Mouse (Mus musculus): ENCODE data around the gene Dnaaf5. TPM values are rescaled to one million over a fixed set of nuclear protein-coding genes. Genes with fewer than 3 reads are reported as not detected.

Gene Dnaaf5
- 1 to 10 TPM; 7.9 to 8.2 TPM for total RNA-seq (2021)

DNA sequence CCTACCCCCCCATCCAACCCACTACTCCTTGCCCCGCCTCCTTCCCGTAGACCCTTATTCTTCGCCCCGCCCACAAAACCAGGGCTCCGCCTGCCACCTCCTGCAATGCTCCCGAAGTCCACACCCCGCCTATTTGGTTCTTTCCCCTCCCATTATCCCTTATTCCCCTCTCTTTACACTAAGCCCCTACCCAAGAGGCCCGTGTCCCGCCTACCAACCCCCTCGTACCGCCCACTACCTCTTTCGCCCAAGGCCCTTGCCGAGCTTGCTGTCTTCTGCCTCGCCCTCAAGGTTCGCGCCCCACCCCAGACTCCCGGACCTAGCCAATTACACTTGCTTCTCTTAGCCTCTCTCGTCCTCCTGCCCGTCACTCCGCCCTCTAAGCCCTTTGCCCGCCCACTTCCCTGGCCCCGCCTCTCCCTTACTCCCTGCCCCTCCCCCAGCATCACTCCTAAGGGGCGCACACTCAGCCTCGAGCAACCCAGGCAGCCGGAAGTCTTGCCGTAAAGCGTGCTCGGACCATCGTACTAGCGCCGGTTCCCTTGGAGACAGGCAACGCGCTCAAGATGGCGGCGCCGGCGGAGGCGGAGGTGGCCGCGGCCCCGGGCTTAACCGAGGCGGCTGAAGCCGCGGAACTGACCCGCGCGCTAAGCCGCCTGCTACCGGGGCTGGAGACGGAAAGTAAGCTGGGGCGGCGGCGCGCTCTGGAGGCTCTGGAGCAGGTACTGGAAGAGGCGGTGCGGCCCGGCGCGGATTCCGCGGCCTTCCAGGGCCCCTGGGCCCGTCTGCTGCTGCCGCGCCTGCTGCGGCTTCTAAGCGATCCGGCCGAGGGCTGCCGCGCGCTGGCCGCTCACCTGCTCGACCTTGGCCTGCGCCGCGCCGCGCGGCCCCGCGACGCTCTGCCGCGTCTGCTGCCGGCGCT lies at the start of gene Dnaaf5, which contains the start of gene Prkar1b:
Dnaaf5 (plus strand) TSS at position 543 of the 922 bp plus-strand sequence.
Prkar1b (minus strand) TSS at position 321 of the 922 bp plus-strand sequence.
- intact Hi-C loops (cut with DNase I), result loop anchor here (2.0 to 5.0 kb wide), 2 partner anchors 21 to 52 kb away; partner anchors contain the start of gene Sun1
- peak; percentile 97 to 98 for DNase-seq (ENCODE audit: low spot score in 2 of 2)

DNA sequence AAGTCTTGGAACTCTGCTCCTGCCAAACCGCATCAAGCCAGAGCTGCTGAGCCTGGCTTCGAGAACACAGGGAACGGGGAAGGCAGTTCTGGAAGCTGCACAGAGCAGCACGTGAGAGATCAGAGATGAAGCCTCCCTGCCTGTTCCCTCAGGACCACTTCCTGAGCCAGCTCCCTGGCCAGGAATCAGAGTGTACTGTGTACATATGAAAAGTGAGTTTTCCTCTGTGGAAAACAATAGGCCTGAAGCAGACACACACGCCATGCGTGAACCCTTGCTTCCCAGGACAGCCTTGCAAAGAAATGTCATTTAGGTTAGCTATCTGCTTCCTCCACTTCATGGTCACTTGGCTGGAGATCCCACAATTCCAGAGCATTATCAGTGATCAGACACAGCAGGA lies 48.2 kb upstream of the Dnaaf5 start:
- intact Hi-C loops (cut with DNase I), result loop anchor here (5.0 kb wide), 1 partner anchor 254 kb away; no protein-coding TSS in a partner anchor

GRCm38 (mm10) chr5:139107815-139108214 lies 42.2 kb upstream of the Dnaaf5 start:
- intact Hi-C loops (cut with DNase I), result no loop called here
- peak in 1 of 2 experiments; percentile 22 for DNase-seq (ENCODE audit: low spot score in 2 of 2)

More for the DNA sequence above, 48.2 kb upstream of the Dnaaf5 start:
- no peak for DNase-seq (ENCODE audit: low spot score in 2 of 2)

DNA sequence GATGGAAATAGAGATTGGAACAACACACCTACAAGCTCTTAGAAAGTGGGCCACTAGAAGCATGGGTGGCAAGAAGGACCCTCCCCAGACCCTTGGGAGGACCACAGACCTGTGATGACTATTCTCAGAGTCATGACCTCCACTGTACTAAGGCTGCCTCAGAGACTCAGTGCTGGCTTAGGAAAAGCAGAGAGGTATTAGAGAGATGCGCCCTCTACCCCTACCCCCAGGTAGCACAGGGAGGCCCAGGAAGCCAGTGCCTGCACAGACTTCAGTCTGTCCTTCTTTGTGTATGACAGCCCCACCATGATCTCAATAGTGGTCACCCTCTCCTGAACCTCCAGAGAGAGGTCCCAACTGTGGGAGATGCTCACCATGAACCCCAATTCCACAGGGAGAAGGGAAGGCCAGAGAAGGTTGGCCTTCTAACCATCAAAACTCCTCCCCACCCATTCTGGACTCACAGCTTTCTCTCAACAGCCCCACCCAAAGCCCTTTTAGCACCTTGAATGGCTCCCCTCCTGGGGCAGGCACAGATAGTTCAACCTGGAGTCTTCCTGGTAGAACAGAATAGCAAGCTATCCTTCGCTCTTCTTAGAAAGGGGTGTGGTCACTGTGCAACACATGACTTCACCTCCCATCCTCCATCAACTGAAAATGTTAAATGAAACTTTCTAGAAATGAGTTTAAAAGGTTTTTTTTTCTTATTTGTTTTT lies 39.7 kb upstream of the Dnaaf5 start:
- intact Hi-C loops (cut with DNase I), result no loop called here
- no peak for DNase-seq (ENCODE audit: low spot score in 2 of 2)

GRCm38 (mm10) chr5:139111991-139112390 lies 38.0 kb upstream of the Dnaaf5 start:
- peak; percentile 40 to 85 for DNase-seq (ENCODE audit: low spot score in 2 of 2)
- intact Hi-C loops (cut with DNase I), result loop anchor here (2.0 kb wide), 1 partner anchor 17 kb away; no protein-coding TSS in a partner anchor

- intact Hi-C loops (cut with DNase I), result loop anchor here (2.0 kb wide), 1 partner anchor 16 kb away; no protein-coding TSS in a partner anchor
- DNase-seq (ENCODE audit: low spot score in 2 of 2), result peak in 1 of 2 experiments; percentile 46
These were observed 37.6 kb upstream of the Dnaaf5 start for GRCm38 (mm10) chr5:139112418-139112817.

DNA sequence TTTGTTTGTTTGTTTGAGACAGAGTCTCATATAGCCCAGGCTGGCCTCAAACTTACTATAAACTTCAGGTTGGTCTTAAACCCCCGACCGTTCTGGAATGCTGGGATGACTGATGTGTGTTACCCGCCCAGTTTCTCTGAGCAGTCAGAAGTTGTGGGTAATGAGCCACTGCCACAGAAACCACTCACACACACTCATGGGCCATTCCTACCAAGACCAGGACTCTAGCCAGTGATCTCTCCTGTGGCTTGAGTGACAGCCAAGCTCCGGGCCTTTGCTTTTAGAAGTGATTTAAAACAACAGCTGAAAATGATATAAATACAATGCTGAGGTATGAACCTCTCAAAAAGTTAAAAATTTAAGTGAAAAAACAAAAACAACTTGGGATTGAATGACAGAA lies 35.1 kb upstream of the Dnaaf5 start:
- intact Hi-C loops (cut with DNase I), result no loop called here

DNA sequence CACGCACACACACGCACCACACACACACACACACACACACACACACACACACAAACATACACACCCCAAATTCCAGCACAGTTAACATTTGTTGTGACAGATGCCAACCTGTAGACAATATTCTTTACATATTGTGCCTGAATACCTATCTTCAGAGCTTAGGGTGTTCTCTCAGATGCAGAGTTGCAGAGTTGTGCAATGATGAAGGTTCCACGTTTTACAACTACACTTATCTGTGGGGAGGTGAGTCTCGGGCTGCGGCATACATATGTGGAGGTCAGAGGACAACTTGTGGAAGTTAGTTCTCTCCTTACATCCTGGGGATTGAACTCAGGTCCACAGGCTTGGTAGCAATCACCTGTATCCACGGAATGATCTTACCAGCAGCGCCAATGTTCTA lies 34.5 kb upstream of the Dnaaf5 start:
- no peak for DNase-seq (ENCODE audit: low spot score in 2 of 2)
- intact Hi-C loops (cut with DNase I), result no loop called here

More for the DNA sequence above, 35.1 kb upstream of the Dnaaf5 start:
- DNase-seq (ENCODE audit: low spot score in 2 of 2), result no peak

DNA sequence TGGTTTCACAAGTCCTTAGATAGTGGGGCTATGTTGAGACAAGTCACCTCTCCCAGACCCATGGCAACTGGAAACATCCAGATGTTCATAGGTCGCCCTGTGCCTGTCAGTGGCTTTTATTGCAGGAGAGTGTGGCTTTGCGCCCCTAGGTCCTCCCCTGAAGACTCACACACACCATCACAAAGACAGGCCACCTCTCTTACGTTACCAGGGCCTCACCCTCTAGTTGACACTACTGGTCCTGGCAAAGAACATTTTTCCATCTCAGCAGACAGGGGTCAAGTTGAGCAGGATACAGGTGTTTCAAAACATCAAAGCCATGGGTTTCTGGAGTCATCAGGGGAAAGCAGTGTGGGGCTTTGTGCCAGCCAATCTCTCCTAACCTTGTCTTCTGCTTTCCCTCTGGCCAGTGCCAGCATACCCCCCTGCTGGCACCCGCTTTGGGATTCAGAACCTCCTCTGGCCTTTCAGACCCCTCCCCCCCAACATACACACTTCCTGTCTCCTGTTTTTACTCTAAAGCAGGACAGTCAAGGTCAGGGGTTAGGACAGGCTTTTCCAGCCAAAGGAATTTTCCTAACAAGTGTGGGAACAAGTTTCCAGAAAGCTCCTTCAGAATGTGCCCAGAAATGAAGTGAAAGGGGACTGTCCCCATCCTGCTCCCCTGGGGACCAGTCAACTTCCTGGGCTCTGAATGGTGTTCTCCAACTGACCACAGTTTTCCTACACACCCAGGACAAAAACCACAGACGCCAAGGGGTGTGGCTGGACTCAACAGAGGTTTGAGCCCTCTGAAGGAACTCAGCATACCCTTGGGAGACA lies 31.7 kb upstream of the Dnaaf5 start:
- intact Hi-C loops (cut with DNase I), result no loop called here

GRCm38 (mm10) chr5:139118961-139119276 lies 31.1 kb upstream of the Dnaaf5 start:
- DNase-seq (ENCODE audit: low spot score in 2 of 2), result no peak
- intact Hi-C loops (cut with DNase I), result no loop called here

More for the DNA sequence above, 31.7 kb upstream of the Dnaaf5 start:
- no peak for DNase-seq (ENCODE audit: low spot score in 2 of 2)

DNA sequence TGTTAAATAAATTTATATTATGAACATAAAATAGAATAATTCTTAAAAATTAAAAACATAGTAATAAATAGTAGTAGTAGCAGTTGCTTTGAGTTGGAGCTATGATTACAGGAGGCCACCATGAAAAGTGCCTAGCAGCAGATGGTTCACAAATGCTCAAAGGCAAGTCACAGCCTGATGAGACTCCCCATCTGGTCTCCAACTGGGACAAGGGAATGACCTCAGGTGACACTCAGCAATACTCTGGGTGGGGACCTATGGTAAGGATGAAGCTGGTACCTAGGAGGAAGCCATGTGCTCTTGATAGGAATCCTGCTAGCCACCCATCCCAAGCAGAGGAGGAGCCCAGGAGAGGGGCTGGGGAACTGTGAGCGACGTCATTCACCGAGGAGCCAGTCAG lies 24.3 kb upstream of the Dnaaf5 start:
- intact Hi-C loops (cut with DNase I), result no loop called here

GRCm38 (mm10) chr5:139128476-139129065 lies 21.5 kb upstream of the Dnaaf5 start:
- DNase-seq (ENCODE audit: low spot score in 2 of 2), result peak in 1 of 2 experiments; percentile 39
- intact Hi-C loops (cut with DNase I), result loop anchor here (2.0 kb wide), 2 partner anchors 16 to 22 kb away; partner anchors contain the start of genes Dnaaf5 and Prkar1b

More for the DNA sequence above, 24.3 kb upstream of the Dnaaf5 start:
- no peak for DNase-seq (ENCODE audit: low spot score in 2 of 2)

DNA sequence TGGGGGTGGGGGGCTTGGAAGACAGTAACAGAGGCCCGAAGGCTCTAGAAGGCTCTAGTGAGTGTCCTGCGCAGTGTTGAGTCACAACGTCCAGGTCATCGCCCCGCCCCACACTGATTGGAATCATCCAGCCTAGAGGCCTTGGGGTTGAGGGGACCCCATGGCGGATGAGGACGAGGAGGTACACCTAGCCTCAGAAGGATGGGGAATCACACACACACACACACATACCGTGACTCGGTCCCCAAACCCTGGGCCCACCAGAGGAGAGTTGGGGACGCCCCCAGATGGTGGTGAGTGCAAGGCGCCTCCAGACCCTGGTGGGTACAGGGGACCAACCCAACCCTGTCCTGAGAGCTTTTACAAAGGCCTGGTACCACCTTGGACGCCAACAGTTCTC lies 20.9 kb upstream of the Dnaaf5 start:
- DNase-seq (ENCODE audit: low spot score in 2 of 2), result peak; percentile 30 to 40
- intact Hi-C loops (cut with DNase I), result loop anchor here (2.0 kb wide), 2 partner anchors 16 to 22 kb away; partner anchors contain the start of genes Dnaaf5 and Prkar1b

GRCm38 (mm10) chr5:139129572-139130151 lies 20.4 kb upstream of the Dnaaf5 start:
- intact Hi-C loops (cut with DNase I), result loop anchor here (1.0 to 2.0 kb wide), 3 partner anchors 9 to 21 kb away; partner anchors contain the start of genes Dnaaf5 and Prkar1b
- DNase-seq (ENCODE audit: low spot score in 2 of 2), result peak; percentile 62 to 90

GRCm38 (mm10) chr5:139130351-139130750 lies 19.7 kb upstream of the Dnaaf5 start:
- intact Hi-C loops (cut with DNase I), result loop anchor here (1.0 kb wide), 1 partner anchor 8 kb away; no protein-coding TSS in a partner anchor

DNA sequence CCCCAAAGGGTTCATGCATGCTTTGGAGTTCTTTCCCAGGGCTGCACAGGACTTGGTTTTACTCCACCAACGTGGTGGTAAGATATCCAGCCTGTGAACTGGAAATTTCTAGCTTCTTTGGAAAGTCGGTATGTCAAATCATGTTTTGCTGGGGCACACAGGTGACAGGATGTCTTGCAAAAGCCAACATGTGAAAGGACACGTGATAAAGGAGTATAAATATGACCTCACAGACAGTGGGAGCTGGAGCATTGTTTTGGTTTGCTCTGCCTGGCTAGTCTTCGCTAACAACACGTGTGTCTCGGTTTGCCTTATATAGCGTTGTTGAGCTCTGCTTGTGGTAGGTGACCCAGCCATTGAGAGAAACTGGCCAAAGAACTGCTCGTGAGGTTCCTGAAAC lies 15.5 kb upstream of the Dnaaf5 start:
- no peak for DNase-seq (ENCODE audit: low spot score in 2 of 2)
- intact Hi-C loops (cut with DNase I), result no loop called here

More at GRCm38 (mm10) chr5:139130351-139130750, 19.7 kb upstream of the Dnaaf5 start:
- no peak for DNase-seq (ENCODE audit: low spot score in 2 of 2)

DNA sequence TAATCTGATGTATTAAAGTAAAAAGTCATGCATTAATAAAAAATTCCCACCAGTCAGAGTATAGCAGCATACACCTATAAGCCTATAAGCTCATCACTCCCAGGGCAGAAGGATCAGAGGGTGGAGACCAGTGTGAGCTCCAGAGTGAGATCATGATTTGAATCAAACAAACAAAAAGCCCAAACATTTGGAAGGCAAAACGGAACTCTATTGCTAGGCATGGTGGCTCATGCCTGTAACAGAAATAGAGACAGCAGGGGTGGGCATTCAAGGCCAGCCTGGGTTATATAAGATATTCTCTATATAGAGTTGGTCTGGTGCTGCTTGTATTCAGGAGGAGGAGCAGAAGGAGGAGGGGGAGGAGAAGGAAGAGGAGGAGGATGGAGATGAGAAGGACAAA lies 13.7 kb upstream of the Dnaaf5 start:
- intact Hi-C loops (cut with DNase I), result no loop called here
- peak in 1 of 2 experiments; percentile 76 for DNase-seq (ENCODE audit: low spot score in 2 of 2)

- DNase-seq (ENCODE audit: low spot score in 2 of 2), result no peak
These were observed 12.8 kb upstream of the Dnaaf5 start for GRCm38 (mm10) chr5:139137176-139137575.

More at GRCm38 (mm10) chr5:139137176-139137575, 12.8 kb upstream of the Dnaaf5 start:
- intact Hi-C loops (cut with DNase I), result no loop called here

All from left cerebral cortex, postnatal 25 days (tissue).